Mouse (Mus musculus): Measurements from ENCODE around the gene Map4k4.

Map4k4 gene

DNA sequence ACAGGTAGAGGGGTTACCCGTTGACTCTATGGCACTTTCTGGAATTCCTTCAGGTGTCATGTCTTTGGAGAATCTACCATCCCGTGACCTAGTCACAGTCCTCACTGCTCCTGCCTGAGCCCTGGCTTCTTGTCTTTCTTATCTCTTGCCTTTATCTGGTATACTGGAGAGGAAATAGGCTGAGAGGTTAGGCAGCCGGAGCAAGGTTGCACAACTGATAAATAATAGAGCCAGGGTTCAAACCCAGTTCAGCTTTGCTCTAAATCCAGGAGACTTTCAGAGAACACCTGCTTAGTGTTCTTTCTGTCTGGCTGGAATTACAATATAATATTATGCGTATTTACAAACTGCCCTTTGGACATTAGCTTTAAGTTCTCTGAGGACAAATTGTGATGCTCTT is 2.0 kb upstream of the Map4k4 start:
- no peak for DNase-seq (ENCODE audit: low spot score in 2 of 2)

DNA sequence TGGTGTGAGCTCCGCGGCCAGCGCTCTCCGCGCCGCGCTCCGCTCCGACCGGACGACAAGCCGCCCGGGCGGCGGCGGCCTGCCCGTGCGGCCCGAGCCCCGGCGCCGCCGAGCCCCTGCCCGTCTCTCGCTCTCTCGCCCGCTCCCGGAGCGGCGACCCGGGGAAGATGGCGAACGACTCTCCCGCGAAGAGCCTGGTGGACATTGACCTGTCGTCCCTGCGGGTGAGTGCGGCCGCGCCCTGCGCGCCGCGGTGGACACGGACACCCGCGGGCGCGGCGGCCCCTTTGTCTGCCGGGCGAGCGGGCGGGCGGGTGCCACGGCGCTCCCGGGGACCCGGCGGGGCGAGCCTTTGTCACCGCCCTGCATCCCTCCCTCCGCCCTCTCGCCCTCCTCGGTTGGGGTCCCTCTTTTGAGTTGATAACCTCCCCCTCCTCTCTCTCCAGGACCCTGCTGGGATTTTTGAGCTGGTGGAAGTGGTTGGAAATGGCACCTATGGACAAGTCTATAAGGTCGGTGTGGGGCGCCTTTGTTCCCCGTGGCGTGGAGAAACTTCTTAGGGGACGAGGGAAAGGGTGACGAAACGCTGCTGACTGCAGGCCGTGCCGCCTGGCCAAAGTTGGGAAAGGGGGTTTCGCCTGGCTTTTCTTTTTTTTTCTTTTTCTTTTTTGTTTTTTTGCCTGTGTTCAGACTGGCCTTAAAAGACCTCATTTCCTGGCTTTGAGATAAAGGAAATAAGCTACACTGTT is 524 bp downstream of the Map4k4 start:
- peak; percentile 30 to 34 for DNase-seq (ENCODE audit: low spot score in 2 of 2)

DNA sequence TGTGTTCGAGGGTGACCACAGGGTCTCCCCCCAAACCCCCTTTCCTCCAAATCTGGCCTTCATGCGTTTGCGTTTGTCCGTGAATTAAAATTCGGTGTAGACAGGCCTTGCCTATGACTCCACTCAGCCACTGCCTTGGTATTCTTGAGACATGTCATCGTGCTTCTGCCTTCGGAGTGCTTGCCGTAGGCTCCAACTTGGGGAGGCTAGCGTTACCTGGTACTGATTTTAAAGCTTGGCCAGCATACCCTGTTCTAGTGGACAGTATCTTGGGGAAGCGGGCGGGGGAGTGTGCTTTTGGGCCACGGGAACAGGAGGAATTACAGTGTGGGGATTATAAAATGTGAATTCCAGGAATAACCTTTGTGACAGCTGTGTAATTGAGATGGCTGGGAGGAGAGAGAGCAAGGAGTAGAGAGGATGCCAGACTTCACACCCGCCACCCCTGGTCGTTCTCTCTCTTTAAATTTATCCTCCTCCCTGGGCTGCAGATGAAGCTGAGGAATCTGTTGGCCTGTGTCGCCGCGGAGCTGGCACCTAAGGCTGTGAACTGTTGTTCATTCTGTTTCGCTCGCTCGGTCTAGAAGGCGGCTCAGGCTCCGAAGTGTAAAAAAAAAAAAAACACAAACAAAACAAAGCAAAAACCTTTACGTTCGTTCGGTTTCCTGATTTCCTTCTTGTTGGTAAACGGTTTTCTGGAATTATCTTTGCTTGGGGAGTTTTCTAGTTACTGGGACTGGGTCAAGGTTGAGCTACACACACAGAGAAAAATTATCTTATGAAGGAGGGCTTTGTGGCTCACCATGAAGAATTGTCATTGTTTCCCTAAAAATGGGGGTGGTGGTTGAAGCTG is 1.4 kb downstream of the Map4k4 start:
- peak; percentile 24 to 45 for DNase-seq (ENCODE audit: low spot score in 2 of 2)

DNA sequence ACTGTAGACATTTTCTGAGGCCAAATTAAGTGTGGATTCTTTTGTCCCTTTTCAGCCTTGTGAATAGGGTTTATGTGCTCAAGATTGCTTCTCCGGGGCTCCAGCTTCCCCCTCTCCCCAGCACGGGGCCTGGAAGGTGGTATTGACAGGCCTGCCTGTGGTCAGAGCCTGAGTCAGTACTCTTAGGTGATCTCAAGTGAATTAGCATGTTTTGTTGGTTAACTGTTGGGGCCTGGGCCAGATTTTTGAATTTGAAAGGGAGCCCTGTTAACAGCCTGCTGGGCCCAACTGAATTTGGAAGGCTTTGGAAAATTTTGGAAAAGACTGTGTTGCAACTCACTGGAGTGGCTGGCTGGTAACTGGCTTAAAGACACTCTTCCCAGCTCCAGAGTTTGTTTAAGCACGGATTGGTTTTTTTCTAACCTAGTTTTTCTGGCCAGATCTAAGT is 2.0 kb downstream of the Map4k4 start:
- peak; percentile 39 to 58 for DNase-seq (ENCODE audit: low spot score in 2 of 2)

DNA sequence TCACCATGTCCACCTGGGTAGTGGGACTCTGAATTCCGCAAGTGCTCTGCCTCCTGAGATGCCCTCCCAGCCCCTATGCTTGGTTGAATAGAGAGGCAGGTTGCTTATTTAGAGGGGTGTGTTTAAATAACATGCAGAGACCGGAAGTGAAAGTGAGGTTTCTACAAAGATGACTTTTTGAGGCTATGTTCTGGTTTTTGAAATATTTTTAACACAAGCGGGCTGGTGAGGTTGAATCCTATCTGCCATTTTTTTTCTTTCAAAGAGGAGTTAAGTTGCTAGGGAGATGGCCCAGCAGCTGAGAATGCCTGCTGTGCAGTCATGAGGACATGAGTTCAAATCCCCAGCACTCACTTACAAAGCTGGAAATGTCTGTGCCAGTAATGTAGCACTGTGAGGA is 4.0 kb downstream of the Map4k4 start:
- DNase-seq (ENCODE audit: low spot score in 2 of 2): peak; percentile 19

DNA sequence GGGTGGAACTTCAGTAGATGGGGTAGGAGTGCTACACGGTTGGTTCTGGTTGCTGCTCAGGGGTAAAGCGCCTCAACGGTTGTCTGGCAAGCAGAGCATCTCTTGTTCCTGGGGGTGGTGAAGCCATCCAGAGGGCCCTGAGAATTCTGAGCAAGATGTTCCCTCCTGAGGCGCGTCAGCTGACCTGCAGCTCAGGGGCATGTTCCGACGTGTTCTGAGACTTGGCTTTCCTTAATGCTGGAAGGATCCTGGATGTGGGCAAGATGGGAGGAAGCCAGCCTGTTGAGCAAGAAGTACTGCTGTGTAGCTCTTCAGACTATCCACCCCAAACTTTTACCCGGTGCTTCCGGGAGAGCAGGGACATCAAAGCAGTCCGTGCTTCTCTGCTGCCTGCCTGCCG is 6.2 kb downstream of the Map4k4 start:
- no peak for DNase-seq (ENCODE audit: low spot score in 2 of 2)

DNA sequence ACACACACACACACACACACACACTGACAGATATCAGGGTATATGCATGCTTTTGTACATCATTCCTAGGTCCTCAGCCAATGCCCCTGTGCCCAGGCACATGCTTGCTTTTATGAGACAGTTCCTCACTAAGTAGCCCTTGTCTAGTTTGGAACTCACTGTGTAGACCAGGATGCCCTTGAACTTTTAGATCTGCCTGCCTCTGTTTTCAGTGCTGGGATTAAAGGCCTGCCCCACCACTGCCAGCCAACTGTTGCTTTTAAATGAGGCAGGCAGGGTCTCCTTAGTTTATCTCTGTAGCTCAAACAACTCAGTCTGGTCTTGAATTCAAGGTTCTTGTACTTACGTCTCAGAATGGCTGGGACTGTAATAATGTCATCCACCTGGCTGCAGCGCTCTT is 8.3 kb downstream of the Map4k4 start:
- DNase-seq (ENCODE audit: low spot score in 2 of 2): no peak

DNA sequence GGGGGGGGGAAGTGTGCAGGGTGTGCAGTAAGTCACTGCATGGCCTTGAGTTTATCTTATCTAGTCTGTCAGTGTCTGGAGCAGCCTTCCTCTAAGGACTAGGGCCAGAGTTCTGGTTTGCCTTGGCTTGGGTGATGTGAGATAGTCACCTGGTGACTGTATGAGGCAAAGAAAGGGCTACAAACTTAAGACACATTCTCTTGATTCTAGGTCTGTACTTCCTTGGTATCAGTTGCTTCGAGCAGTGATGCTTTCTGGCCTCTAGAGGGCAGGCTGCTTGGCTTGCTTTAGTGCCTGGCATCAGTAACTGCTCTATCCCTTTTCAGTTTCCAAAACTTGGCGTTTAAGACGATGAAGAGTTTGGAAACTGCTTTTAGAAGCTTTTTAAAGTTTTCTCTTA is 10.7 kb downstream of the Map4k4 start:
- DNase-seq (ENCODE audit: low spot score in 2 of 2): peak; percentile 36 to 50

DNA sequence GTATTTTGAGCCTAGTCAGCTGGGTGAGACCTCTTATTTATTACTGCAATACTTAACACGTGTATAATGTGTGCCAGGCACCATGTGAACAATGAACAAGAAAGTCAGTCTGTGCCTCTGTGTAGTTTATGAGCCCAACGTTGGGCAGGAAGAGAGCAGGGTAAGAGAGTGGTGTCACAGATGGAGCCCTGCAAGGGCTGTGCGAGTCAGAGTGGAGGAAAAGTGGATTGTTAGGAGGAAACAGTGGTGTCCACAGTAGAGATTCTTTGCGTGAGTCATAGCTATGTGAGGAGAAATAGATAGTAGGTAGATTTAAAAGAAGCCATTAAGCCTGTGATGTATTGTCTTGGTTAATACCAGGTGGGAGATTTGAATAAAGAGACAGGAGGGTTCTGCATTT is 12.5 kb downstream of the Map4k4 start:
- DNase-seq (ENCODE audit: low spot score in 2 of 2): no peak

DNA sequence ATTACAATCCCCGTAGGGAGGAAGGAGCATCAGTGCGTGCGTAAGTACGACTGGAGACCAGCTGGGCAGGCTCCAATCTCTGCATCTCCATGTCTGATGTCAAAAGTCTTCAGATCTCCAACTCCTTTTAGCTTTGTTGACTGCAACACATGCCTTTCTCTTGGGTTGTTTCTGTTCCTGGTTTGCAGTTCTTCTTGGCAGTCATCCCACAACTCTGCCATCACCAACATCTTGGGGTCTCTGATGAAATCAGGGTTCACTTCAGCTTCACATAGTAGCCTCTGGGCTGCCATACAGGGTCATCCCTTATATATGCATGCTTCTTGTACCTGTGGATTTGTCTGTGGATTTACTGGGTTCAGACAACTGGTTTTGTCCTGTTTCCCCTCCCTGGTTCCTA is 15.4 kb downstream of the Map4k4 start:
- no peak for DNase-seq (ENCODE audit: low spot score in 2 of 2)

DNA sequence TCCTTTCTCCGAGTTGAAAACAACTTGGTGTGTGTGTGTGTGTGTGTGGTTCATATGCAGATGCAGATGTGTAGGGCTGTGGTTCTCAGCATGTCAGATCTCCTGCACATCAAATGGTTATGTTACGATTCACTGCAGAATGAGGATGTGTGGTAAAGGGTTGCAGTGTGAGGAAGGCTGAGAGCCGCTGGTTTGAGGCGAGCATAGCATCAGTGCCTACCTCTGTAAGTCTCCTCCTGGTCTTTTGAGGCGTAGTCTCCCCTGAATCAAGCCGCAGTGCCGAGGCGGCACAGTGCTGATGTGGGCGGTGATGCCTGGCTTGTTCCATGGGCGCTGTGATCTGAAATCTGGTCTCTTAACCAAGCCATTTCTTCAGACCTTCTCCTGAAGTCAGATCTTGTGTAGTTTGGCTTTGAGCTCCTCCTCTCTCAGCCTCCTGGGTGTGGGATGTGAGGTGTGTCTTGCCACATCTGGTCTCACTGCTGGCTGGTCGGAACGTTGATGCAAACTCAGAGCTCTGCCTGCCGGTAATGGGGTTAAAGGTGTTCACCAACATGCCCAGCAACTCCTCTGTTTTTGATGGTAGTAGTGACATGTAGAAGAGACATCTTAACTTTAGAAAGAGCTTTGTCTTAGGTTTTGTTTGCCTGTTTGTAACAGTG is 17.3 kb downstream of the Map4k4 start:
- peak; percentile 21 to 37 for DNase-seq (ENCODE audit: low spot score in 2 of 2)

DNA sequence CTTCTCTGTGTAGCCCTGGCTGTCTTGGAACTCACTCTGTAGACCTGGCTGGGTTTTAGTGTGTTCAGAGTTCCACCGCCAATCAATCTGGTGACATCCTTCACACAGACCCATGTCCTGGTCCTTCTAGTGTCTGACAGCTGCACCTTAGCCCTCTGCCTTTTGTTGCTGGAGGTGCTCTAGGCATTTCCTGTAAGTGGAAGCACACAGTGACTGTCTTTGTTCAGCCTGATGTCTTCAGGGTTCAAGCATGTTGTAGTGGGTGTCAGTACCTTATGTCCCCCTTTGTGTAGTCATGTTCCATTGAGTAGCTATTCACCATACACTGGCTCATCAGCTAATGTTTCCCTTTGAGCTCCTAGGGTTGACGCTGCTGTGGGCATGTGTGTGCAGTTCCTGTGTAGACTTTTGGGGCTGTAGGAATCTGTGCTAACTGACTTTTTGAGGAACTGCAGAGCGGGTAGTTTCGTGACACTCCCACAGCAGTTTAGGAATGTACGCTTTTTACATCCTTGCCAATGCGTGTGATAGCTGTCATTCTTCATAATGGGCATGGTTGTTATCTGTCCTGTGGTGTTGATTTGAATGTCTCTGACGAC is 17.9 kb downstream of the Map4k4 start:
- no peak for DNase-seq (ENCODE audit: low spot score in 2 of 2)

DNA sequence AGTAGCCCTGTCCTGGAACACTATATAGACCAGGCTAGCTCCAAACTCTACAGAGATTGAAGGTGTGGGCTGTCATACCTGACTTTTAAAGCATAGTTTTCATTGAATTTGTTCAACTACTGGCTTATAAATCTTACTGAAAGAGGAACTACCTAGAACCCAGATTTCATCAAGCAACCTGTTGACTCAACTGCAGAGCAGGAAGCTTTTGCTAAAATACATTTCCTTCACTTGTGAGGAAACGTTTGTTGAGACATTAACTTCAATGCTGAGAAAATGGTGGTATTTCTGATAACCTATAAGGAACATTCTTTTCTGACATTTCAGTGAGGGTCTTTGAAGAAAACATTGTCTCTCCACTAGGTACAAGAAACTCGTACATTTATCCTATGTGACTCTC is 19.9 kb downstream of the Map4k4 start:
- DNase-seq (ENCODE audit: low spot score in 2 of 2): no peak

DNA sequence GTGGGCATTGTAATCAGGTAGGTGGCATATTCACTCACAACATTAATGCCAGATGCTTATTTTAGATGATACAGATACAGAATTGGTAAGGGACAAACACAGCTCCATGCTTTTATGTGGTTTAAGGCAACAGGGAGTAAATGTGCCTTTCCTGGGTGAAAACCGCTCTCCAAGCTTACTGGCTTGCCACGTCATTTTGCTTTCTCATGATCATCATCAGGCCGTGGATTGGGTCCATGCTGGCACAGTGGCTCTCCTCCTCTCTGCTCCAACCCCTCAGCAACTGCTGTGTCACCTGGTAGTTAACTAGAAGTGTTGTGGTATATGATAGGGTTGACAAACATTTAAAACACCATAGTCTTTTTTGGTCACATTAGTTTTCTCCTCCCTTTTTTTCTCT is 21.3 kb downstream of the Map4k4 start:
- no peak for DNase-seq (ENCODE audit: low spot score in 2 of 2)

DNA sequence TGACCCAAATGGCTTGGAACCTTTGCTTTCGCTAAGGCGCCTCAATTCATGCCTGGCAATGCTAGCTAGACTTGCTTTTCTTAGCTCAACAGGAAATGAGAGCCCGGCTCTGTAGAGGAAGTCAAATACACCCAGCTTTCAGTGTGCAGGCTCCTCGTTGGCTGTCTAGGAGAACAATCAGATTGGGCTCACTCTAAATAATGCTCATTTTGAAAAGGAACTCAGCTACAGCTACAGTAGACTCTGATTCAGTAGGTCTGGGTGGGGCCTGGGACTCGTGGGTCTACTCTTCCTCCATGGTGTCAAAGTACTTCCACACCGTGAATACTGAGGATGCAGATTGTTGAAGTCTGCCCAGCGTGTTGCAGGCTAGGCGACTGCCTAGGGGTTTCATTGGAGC is 22.0 kb downstream of the Map4k4 start:
- peak; percentile 53 to 61 for DNase-seq (ENCODE audit: low spot score in 2 of 2)

DNA sequence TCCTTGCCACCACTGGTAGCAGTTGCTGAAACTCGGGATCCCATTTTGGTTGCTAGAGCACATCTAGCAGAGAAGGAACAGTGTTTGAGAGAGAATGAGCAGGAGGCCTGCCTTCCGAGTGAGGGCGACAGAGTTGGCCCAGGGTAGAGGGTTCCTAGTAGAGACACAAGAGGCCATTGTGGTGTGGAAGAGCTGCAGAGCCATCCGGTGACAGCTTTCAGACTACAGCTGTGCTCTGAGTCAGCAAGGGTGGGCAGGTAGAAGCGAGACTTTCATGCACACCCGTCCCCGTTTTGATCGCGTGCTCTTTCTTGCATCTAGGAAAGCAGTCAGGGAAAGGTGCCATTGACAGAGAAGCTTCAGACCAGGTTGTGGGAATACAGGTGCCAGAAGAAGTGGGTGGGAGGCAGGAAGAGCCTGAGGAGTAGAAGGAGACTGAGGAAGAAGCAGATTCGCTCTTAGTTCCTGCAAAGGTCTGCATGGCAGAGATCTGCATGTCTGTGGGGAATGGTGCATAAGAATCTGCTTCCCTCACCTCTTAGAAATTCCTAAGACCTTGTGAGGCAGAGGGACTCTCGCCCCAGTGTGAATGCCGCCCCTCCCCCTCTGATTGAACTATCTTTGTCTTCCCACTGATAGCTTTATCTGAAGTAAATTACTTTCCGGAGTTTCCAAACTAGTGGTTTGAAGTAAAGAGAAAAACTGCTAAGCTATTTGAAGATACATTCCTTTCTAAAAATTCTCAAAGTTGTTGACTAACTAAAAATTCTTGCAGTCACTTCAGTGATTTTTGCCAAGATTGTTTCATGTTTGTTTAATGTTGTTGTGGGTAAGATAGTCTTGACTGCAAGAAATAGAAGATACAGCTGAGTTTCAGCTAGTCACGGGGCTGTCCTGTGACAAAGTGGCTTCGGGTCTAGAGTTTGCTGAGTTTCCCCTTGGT is 23.0 kb downstream of the Map4k4 start:
- peak in 1 of 2 experiments; percentile 42 for DNase-seq (ENCODE audit: low spot score in 2 of 2)

DNA sequence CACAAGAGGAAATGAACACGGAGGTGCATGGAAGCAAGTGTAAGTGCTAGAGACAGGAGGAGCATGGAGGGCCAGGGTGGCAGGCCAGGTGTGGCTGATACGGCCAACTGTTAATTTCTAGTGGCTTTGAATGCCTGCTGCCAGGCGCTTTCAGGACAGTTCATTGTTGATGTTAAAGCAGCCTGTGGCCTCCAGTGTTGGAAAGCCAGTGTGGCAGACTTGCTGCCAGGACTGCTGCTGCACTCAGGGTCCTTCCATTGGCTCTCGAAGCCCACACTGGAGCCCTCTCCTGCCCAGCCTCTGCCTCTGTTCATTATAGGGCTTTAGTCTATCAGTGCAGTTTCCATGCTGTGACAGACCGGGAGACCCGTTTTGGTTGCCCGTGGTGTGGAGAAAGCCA is 30.3 kb downstream of the Map4k4 start:
- no peak for DNase-seq (ENCODE audit: low spot score in 2 of 2)

DNA sequence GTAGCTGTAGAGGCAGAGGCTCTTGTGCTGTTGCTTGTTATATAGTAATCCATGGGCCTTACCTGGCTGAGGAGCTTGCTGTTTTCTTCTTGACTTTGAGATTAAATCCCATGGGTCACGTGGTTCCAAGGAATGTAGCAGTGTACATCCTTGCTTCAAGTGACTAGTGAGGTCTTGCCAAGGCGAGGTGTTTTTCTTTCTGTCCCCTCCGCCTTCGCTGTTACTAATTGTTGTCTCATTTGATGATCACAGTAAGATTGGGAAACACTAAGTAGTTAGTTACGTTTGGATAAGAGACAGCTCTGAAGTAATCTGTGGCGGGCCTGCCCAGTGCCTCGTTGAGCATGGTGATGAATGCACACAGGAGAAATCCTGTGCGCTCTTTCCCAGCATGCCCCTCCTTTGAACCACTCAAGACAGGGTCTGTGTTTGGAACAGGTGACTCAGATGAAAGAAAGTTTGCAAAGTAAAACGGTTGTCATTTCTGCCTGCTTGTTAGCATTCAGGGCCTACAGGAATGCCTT is 31.6 kb downstream of the Map4k4 start:
- DNase-seq (ENCODE audit: low spot score in 2 of 2): no peak

DNA sequence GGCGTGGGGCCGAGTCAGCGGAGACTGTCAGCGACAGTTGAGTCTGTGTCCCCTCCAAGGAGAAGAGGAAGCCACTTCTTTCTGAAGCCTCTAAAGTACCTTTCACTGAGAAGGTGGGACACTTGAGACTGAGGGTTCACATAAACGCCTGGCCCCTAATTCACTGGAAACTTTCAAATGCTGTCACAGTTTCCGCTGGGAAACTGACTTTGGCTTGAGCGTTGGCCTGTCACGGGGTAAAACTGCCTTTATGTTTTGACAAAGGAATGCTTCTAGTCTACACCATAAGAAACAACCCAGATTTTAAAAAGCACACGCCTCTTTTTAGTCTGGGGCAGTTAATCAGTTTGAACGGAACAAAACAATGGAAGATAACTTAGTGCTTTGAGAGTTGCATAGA is 32.2 kb downstream of the Map4k4 start:
- DNase-seq (ENCODE audit: low spot score in 2 of 2): no peak

DNA sequence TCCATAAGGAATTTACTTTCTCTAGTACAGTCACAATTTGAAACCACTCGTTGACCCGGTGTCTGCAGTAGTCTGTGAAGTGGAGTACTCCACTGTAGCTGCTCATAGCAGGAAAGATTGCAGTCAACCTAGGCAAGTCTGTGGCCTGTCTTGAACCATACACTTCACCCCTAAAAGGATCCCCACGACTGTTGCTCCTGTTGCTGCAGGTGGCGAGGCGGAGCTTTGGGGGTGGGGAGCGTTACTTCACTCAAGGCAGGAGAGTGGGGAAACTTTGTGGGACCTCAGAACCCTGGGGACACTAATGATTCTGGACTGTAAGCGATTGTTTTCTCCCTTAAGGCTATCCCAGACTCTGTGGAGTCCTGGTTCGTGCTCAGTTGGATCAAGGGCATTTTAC is 34.2 kb downstream of the Map4k4 start:
- no peak for DNase-seq (ENCODE audit: low spot score in 2 of 2)

DNA sequence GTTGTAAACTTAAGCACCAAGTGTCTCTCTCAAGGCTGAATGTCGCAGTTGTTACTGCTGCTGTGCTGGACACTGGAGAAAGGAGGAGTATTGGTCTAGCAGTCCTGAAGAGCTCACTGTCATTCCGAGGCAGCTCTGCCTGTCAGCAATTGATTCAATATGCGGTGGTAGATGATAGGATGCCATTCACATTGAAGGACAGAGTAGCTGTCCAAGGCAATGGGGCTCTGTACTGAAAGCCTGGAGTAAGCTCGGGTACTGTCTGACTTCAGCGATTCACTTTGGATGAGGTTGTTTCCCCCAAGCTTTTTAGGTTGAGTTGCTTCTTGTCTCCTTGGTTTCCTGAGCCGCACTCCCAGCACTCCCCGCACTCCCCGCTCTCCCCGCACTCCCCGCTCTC is 34.9 kb downstream of the Map4k4 start:
- no peak for DNase-seq (ENCODE audit: low spot score in 2 of 2)
